ENCODE assay signal across 13 mouse cellular contexts in genomic region chr1:86229184-86229829, GRCm38 (mm10).
DNase-seq lines count a peak whose midpoint lies in the region; ATAC-seq and TF ChIP-seq lines count a peak whose summit lies in the region.
"Had no signal": no experiment of that assay in that cellular context is flagged by ENCODE, and none has a peak within 500 bp of the region (broad histone marks: within the 10 kb centered on the region; RNA-seq: fewer than 3 reads in every experiment).

No protein-coding gene starts in this region.

- TF ChIP-seq RAD21 in CH12.LX (IDR thresholded peaks at IDR 0.05; ENCODE audit: low read depth, low read length): no peak

- TF ChIP-seq POLR2A in CH12.LX (IDR thresholded peaks at IDR 0.05; ENCODE audit: low read depth, low read length): no peak

- no peak for ATAC-seq in liver, embryonic 12.5 days
- no peak for ATAC-seq in hindbrain, embryonic 16.5 days

- TF ChIP-seq CTCF in CH12.LX (conservative IDR thresholded peaks at IDR 0.05 in 1 of 2, IDR thresholded peaks at IDR 0.05 in 1 of 2; ENCODE audit: low read depth in 2 of 2, low read length in 2 of 2): no peak

- no peak overlapping the region for H3K4me3 ChIP-seq in CH12.LX (replicated peaks in 1 of 3; ENCODE audit: low read depth in 2 of 3, low read length in 2 of 3, poor library complexity in 1 of 3)
- no peak overlapping the region for H3K4me3 ChIP-seq in liver, embryonic 12.5 days
- no peak overlapping the region for H3K4me3 ChIP-seq in hindbrain, embryonic 16.5 days (ENCODE audit: low read length)
- H3K4me3 ChIP-seq: limb, embryonic 15.5 days had no signal

- peaks cover 0 to 7% of the 10 kb centered on the region in 2 experiments for H3K36me3 ChIP-seq in CH12.LX (replicated peaks in 1 of 2; ENCODE audit: control insufficient read depth in 1 of 2, insufficient read depth in 1 of 2, low read length in 1 of 2)
- H3K36me3 ChIP-seq in liver, embryonic 12.5 days: no peaks in the 10 kb centered on the region
- H3K36me3 ChIP-seq in hindbrain, embryonic 16.5 days (ENCODE audit: control insufficient read depth, insufficient read depth, low read length): peaks cover 2% of the 10 kb centered on the region
- H3K36me3 ChIP-seq: limb, embryonic 15.5 days had no signal

- H3K9ac ChIP-seq in CH12.LX (ENCODE audit: insufficient read depth, low read depth): no peak overlapping the region
- H3K9ac ChIP-seq in liver, embryonic 12.5 days: no peak overlapping the region
- H3K9ac ChIP-seq in hindbrain, embryonic 16.5 days (ENCODE audit: low read depth, low read length): no peak overlapping the region
- H3K9ac ChIP-seq: hindbrain, embryonic 14.5 days; limb, embryonic 15.5 days had no signal

- in situ Hi-C loops in CH12.LX (cut with MboI; ENCODE audit: low pct_ligation_motif_present, low pct_unique_long_range_greater_than_20kb, low sequenced_read_pairs): no loop called here

- DNase-seq in layer of hippocampus, adult 9-11 months: peak; percentile 61
- no peak for DNase-seq in layer of hippocampus, adult 9-10 months (ENCODE audit: low spot score)
- DNase-seq in CH12.LX (ENCODE audit: extremely low read depth): peak; percentile 31
- peak; percentile 11 for DNase-seq in skeletal muscle tissue, adult 2 months (ENCODE audit: low read depth, low spot score)
- no peak for DNase-seq in thymus, postnatal 10 days (ENCODE audit: low spot score in 2 of 2)
- DNase-seq: adrenal gland, postnatal 14 days; cerebellum, postnatal 25 days; gastrocnemius, postnatal 25 days; kidney, postnatal 25 days had no signal

- dilution Hi-C loops in CH12.LX (cut with MboI; ENCODE audit: extremely low pct_ligation_motif_present, extremely low pct_unique_long_range_greater_than_20kb, low sequenced_read_pairs): no loop called here

- H3K9me3 ChIP-seq in CH12.LX (replicated peaks; ENCODE audit: low read length): no peaks in the 10 kb centered on the region
- H3K9me3 ChIP-seq in liver, embryonic 12.5 days (replicated peaks): no peaks in the 10 kb centered on the region
- no peaks in the 10 kb centered on the region for H3K9me3 ChIP-seq in hindbrain, embryonic 16.5 days (ENCODE audit: control insufficient read depth, low read length)
- H3K9me3 ChIP-seq: limb, embryonic 15.5 days had no signal

- no peaks in the 10 kb centered on the region for H3K79me2 ChIP-seq in CH12.LX (replicated peaks; ENCODE audit: control insufficient read depth, extremely low read depth, insufficient read depth, poor library complexity, severe bottlenecking)

- WGBS in liver, embryonic 12.5 days (ENCODE audit: insufficient replicate concordance): 64% methylated on average over 9 of the region's 9 CpGs
- WGBS in hindbrain, embryonic 16.5 days: 90% methylated on average over 9 of the region's 9 CpGs

- H3K27me3 ChIP-seq in CH12.LX (replicated peaks): no peaks in the 10 kb centered on the region
- H3K27me3 ChIP-seq in liver, embryonic 12.5 days (replicated peaks): no peaks in the 10 kb centered on the region
- no peaks in the 10 kb centered on the region for H3K27me3 ChIP-seq in hindbrain, embryonic 16.5 days (replicated peaks; ENCODE audit: control insufficient read depth, insufficient read depth, low read length)
- H3K27me3 ChIP-seq: limb, embryonic 15.5 days had no signal

- no peak overlapping the region for H3K27ac ChIP-seq in CH12.LX (ENCODE audit: insufficient read depth, low read depth)
- peak overlapping the region; percentile 86 for H3K27ac ChIP-seq in liver, embryonic 12.5 days
- no peak overlapping the region for H3K27ac ChIP-seq in hindbrain, embryonic 16.5 days (ENCODE audit: low read depth, low read length)
- H3K27ac ChIP-seq: hindbrain, embryonic 14.5 days; limb, embryonic 15.5 days had no signal

- H3K4me2 ChIP-seq in CH12.LX (ENCODE audit: insufficient read depth, low read depth, poor library complexity, severe bottlenecking): no peak overlapping the region
- H3K4me2 ChIP-seq in liver, embryonic 12.5 days: peak overlapping the region; percentile 11; the same call in 1 of the 2 replicates
- no peak overlapping the region for H3K4me2 ChIP-seq in hindbrain, embryonic 16.5 days (ENCODE audit: low read length)
- H3K4me2 ChIP-seq: hindbrain, embryonic 14.5 days; limb, embryonic 15.5 days had no signal

- peaks cover 6 to 40% of the 10 kb centered on the region in 2 experiments for H3K4me1 ChIP-seq in CH12.LX (ENCODE audit: control insufficient read depth in 1 of 2, insufficient read depth in 2 of 2)
- H3K4me1 ChIP-seq in liver, embryonic 12.5 days: peaks cover 76% of the 10 kb centered on the region
- H3K4me1 ChIP-seq in hindbrain, embryonic 16.5 days (ENCODE audit: control insufficient read depth, insufficient read depth, low read depth, low read length): no peaks in the 10 kb centered on the region

- no peak for TF ChIP-seq EP300 in CH12.LX (IDR thresholded peaks at IDR 0.05; ENCODE audit: low read length)

TF ChIP-seq in CH12.LX, 34 proteins besides CTCF, POLR2A, EP300 and RAD21:
- TF ChIP-seq PAX5 (IDR thresholded peaks at IDR 0.05; ENCODE audit: low read length) (no peak), BHLHE40 (IDR thresholded peaks at IDR 0.05; ENCODE audit: low read depth, low read length) (no peak)

Comparison
In these comparisons a context has a peak if more than half of its experiments do, and no peak if none do; other contexts are left out.
1. DNase-seq: peak in layer of hippocampus, adult 9-11 months (single experiment), CH12.LX (single experiment) and skeletal muscle tissue, adult 2 months (single experiment); none in layer of hippocampus, adult 9-10 months (single experiment) and thymus, postnatal 10 days (0 of 2).